Mouse (Mus musculus) CD4-positive naive resting alpha-beta T cell, adult 57 days (primary cell): ENCODE results near the gene Papln. TPM values are rescaled to one million over a fixed set of nuclear protein-coding genes. Genes with fewer than 3 reads are reported as not detected.

Source experiments
- total RNA-seq: library from RNA; stranded (reverse); gene quantifications from one replicate; pipeline ENCODE4 v1.2.4, GENCODE M21; 2023

Papln gene
- total RNA-seq: 0.56 TPM

DNA sequence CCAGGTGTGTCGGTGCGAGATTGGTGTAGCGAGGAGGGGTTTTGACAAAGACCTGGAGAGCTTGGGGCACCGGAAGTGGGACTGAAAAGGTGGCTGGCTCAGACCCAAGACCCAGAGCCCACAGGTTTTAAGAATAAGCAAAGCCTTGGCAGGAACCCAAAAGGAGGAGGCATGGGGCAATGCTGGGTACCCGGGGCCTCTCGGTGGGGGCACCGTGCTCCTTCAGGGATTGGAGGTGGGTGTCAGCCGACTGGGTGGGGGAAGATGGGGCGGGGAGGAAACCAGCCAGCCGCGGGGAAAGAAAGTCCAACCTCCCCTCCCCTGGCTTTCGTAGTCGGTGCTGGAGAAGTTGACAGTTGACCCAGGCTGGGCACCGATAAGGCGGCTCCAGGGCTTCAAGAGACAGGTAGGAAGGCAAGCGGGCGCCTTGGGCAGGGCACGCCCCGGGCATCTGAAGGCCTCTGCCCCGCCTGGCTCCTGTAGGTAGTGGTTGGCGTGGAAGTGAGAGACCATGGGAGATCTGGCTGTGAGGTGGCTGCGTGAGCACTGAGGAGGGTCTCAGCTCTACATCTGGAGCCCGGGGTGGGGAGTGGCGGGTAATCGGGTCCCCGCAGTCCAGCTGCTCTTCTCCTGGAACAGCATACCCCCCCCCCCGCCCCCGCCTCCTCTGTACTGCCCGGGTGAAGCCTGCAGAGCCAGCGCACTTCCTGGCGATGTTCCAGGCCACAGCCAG is at the start of gene Papln:
Gene Papln (plus strand): TSS at position 324 of the 733 bp plus-strand sequence.

Other genes starting within 250 kb of the Papln start
- gene Dcaf4, start 243.2 kb upstream of the Papln start, total RNA-seq: 23.2 TPM
- 29.5 TPM for gene Zfyve1, start 166.4 kb upstream of the Papln start, total RNA-seq
- 363 TPM for gene Rbm25, start 132.4 kb upstream of the Papln start, total RNA-seq
- gene Psen1, start 75.5 kb upstream of the Papln start, total RNA-seq: 73.7 TPM
- gene Numb, start 158.3 kb downstream of the Papln start, total RNA-seq: 72.2 TPM
- 25.4 TPM for gene Riox1, start 187.0 kb downstream of the Papln start, total RNA-seq
- not detected for gene Heatr4, start 221.2 kb downstream of the Papln start, total RNA-seq
- gene Acot2, start 224.2 kb downstream of the Papln start, total RNA-seq: 90.3 TPM
- 6.3 TPM for gene Acot1, start 245.9 kb downstream of the Papln start, total RNA-seq